In the genomic region with DNA sequence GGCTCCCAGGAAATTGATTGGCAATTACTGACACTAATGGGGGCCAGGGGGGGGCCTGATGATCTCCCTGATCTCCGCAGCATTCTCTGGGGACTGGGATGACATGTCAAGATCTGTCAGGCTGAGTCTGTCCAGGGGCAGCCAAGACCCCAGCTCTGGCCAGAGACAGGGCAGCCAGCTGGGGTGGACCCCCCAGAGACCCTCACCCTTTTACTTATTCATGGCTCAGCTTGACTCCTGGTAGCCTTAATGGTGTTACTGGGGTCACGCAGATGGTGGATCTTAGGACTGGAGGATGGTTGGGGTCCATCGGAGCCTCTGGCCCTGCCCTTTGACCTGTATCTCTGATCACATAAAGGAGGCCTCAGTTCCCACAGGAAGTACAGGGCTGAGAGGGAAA, we compare ENCODE assay signal across 10 mouse cellular contexts.
"Had no signal": no experiment of that assay in that cellular context is flagged by ENCODE, and none has a peak within 500 bp of the region (broad histone marks: within the 10 kb centered on the region; RNA-seq: fewer than 3 reads in every experiment).

No protein-coding gene starts in this region.

- H3K27ac ChIP-seq: left cerebral cortex, adult 2 months; limb, embryonic 15.5 days; liver, embryonic 13.5 days; neural tube, embryonic 13.5 days had no signal

- H3K9me3 ChIP-seq: limb, embryonic 15.5 days; liver, embryonic 13.5 days; neural tube, embryonic 13.5 days had no signal

- H3K4me3 ChIP-seq: left cerebral cortex, adult 2 months; limb, embryonic 15.5 days; liver, embryonic 13.5 days; neural tube, embryonic 13.5 days had no signal

- H3K4me2 ChIP-seq: limb, embryonic 15.5 days; liver, embryonic 13.5 days; neural tube, embryonic 13.5 days had no signal

- H3K9ac ChIP-seq: limb, embryonic 15.5 days; liver, embryonic 13.5 days; liver, postnatal 0 days; neural tube, embryonic 13.5 days had no signal

- DNase-seq: kidney, adult 8-10 months; liver, embryonic 13.5 days; liver, postnatal 0 days; right cerebral cortex, adult 18-20 months; right cerebral cortex, postnatal 25 days; thymus, postnatal 4 days had no signal

- H3K36me3 ChIP-seq: limb, embryonic 15.5 days; liver, embryonic 13.5 days; neural tube, embryonic 13.5 days had no signal

- H3K27me3 ChIP-seq: limb, embryonic 15.5 days; liver, embryonic 13.5 days; neural tube, embryonic 13.5 days had no signal

- ATAC-seq: intestine, postnatal 0 days; liver, postnatal 0 days had no signal
